Mouse (Mus musculus): Measurements from ENCODE around the gene Csf2.

DNA sequence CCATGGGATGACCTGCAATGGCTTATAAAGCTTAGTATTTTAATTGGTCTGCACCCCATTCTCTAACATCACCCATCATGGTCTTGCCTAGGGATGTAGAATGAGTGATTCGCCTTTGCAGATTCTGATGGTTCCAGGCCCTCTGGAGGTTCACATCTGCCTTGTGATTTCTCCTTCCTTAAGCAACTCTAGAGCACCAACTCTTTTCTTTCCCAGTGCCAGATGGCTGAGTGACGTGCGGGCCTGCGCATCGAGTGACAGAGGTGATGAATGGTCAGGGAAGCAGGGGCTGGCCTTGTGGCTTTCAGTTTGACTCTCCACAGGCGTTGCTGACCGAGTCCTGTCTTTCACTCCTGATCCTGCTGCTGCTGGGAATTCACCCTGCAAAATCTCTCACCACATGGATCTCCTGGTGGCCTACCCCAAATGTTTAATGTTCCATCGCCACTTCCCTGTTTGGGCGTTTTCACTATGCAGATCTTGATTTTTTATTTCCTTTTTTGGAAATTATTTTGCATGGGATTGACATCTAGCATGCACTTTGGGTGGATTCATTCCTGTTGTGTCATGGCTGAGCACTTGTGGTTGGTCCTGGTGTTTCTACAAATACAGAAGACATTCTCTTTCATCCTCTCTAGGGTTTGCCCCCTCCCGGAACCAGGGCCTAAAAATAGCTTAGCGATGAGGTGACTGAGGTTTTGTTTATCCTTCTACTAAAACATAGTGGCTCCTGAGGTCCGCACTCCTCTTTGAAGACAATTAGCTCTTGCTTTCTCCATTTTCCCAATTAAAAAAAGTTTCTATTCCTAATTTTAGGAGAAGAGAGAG, 44.7 kb upstream of the Csf2 start:
- TF ChIP-seq POLR2A (IDR thresholded peaks at IDR 0.05; ENCODE audit: borderline replicate concordance, extremely low read depth, insufficient read depth, insufficient read length, poor library complexity, severe bottlenecking), result no peak
- TF ChIP-seq CTCF (IDR thresholded peaks at IDR 0.05; ENCODE audit: borderline replicate concordance, extremely low read depth, insufficient read depth, insufficient read length), result no peak
